9 mouse cellular contexts compared by ENCODE assay signal in genomic region chr14:7801831-7802230, GRCm38 (mm10). TPM values are rescaled to one million over a fixed set of nuclear protein-coding genes. Genes with fewer than 3 reads are reported as not detected.
DNase-seq lines count a peak whose midpoint lies in the region; ATAC-seq and TF ChIP-seq lines count a peak whose summit lies in the region.
"Had no signal": no experiment of that assay in that cellular context is flagged by ENCODE, and none has a peak within 500 bp of the region (broad histone marks: within the 10 kb centered on the region; RNA-seq: fewer than 3 reads in every experiment).

No protein-coding gene starts in this region.

- H3K9me3 ChIP-seq in kidney, embryonic 15.5 days (replicated peaks) = 0 out of 2 replicates have a peak, but pooled peaks cover 5% of the 10 kb centered on the region
- H3K9me3 ChIP-seq in MEL (replicated peaks; ENCODE audit: insufficient read depth, low read length) = no peaks in the 10 kb centered on the region
- H3K9me3 ChIP-seq: limb, embryonic 12.5 days had no signal

- H3K36me3 ChIP-seq in kidney, embryonic 15.5 days = no peaks in the 10 kb centered on the region
- no peaks in the 10 kb centered on the region for H3K36me3 ChIP-seq in MEL (ENCODE audit: control insufficient read depth in 1 of 2, insufficient read depth in 2 of 2, low read length in 2 of 2)
- H3K36me3 ChIP-seq: limb, embryonic 12.5 days had no signal

- no peaks in the 10 kb centered on the region for H3K27me3 ChIP-seq in kidney, embryonic 15.5 days
- no peaks in the 10 kb centered on the region; a peak in 1 of 4 replicates for H3K27me3 ChIP-seq in MEL (ENCODE audit: control insufficient read depth in 1 of 2, insufficient read depth in 2 of 2, low read length in 2 of 2)
- H3K27me3 ChIP-seq: limb, embryonic 12.5 days had no signal

- WGBS in kidney, embryonic 15.5 days = 13% methylated on average over 4 of the region's 4 CpGs
- WGBS in lung, adult 2 months = 9% methylated on average over 4 of the region's 4 CpGs

- H3K4me1 ChIP-seq in kidney, embryonic 15.5 days = no peaks in the 10 kb centered on the region
- no peaks in the 10 kb centered on the region for H3K4me1 ChIP-seq in MEL (ENCODE audit: control insufficient read depth in 1 of 2, insufficient read depth in 2 of 2, low read length in 2 of 2)
- H3K4me1 ChIP-seq in lung, adult 2 months (ENCODE audit: control insufficient read depth, insufficient read depth, low read length) = no peaks in the 10 kb centered on the region
- H3K4me1 ChIP-seq: limb, embryonic 12.5 days had no signal

- no peak for TF ChIP-seq POLR2A in MEL (IDR thresholded peaks at IDR 0.05; ENCODE audit: control insufficient read depth in 1 of 2, insufficient read depth in 1 of 2, low read depth in 1 of 2, low read length in 2 of 2, poor library complexity in 1 of 2)
- no peak for TF ChIP-seq POLR2A in lung, adult 2 months (IDR thresholded peaks at IDR 0.05; ENCODE audit: borderline replicate concordance, extremely low read depth, low read depth, low read length)

- H3K4me3 ChIP-seq in kidney, embryonic 15.5 days (replicated peaks) = no peak overlapping the region
- H3K4me3 ChIP-seq in MEL (ENCODE audit: control insufficient read depth in 1 of 2, insufficient read depth in 1 of 2, low read depth in 2 of 2, low read length in 2 of 2) = no peak overlapping the region
- no peak overlapping the region for H3K4me3 ChIP-seq in lung, adult 2 months (replicated peaks; ENCODE audit: extremely low read depth, low read depth, low read length)
- H3K4me3 ChIP-seq: limb, embryonic 12.5 days had no signal

- no peak overlapping the region for H3K4me2 ChIP-seq in kidney, embryonic 15.5 days
- H3K4me2 ChIP-seq: limb, embryonic 12.5 days had no signal

- no peak overlapping the region for H3K9ac ChIP-seq in kidney, embryonic 15.5 days
- no peak overlapping the region for H3K9ac ChIP-seq in MEL (ENCODE audit: control insufficient read depth, low read depth, low read length, poor library complexity, severe bottlenecking)
- H3K9ac ChIP-seq: limb, embryonic 12.5 days had no signal

- ATAC-seq in kidney, embryonic 15.5 days (replicated peaks; ENCODE audit: low FRiP score) = no peak
- no peak for ATAC-seq in erythroid progenitor cell, adult 5-6 weeks (replicated peaks; ENCODE audit: low FRiP score, poor library complexity, severe bottlenecking)

- TF ChIP-seq CTCF in MEL (IDR thresholded peaks at IDR 0.05 in 2 of 3, conservative IDR thresholded peaks at IDR 0.05 in 1 of 3; ENCODE audit: control insufficient read depth in 1 of 3, insufficient read depth in 1 of 3, low read depth in 2 of 3, low read length in 3 of 3, poor library complexity in 1 of 3, severe bottlenecking in 1 of 3) = peak; percentile 19 to 51 (median 50); a peak in 4 of 6 replicates
- peak; percentile 59 for TF ChIP-seq CTCF in lung, adult 2 months (IDR thresholded peaks at IDR 0.05; ENCODE audit: insufficient read depth, low read length)

- TF ChIP-seq EP300 in MEL (IDR thresholded peaks at IDR 0.05; ENCODE audit: low read depth in 1 of 2, low read length in 2 of 2) = no peak

- peak; percentile 25 for DNase-seq in kidney, adult 11 months
- peak; percentile 64 for DNase-seq in CD4-positive, CD25-positive, alpha-beta regulatory T cell, adult 2 months (ENCODE audit: low read depth, low spot score)
- DNase-seq in MEL (ENCODE audit: low read depth, low spot score) = peak; percentile 23
- peak; percentile 65 for DNase-seq in embryo, embryonic 10.5 days (ENCODE audit: low spot score)
- DNase-seq in lung, adult 2 months = no peak
- peak; percentile 57 for DNase-seq in thymus, postnatal 14 days

- H3K27ac ChIP-seq in kidney, embryonic 15.5 days = no peak overlapping the region
- no peak overlapping the region for H3K27ac ChIP-seq in MEL (ENCODE audit: control insufficient read depth, low read depth, low read length)
- H3K27ac ChIP-seq: limb, embryonic 12.5 days had no signal

- peak; percentile 19 for TF ChIP-seq RAD21 in MEL (IDR thresholded peaks at IDR 0.05; ENCODE audit: low read depth, low read length)

- H3K79me2 ChIP-seq in MEL (ENCODE audit: control insufficient read depth, insufficient read depth, low read length, poor library complexity) = no peaks in the 10 kb centered on the region

TF ChIP-seq in MEL, 35 proteins besides CTCF, POLR2A, EP300 and RAD21:
- TF ChIP-seq ZKSCAN1 (IDR thresholded peaks at IDR 0.05; ENCODE audit: low read depth, low read length) (no peak), SMC3 (IDR thresholded peaks at IDR 0.05; ENCODE audit: low read depth, low read length) (peak; percentile 42), MAX (IDR thresholded peaks at IDR 0.05; ENCODE audit: low read length) (no peak)

RNA-seq across cellular contexts. Expression of gene Gm26661, which starts 10.4 kb away (rescaled TPM):
- not detected in 2 replicates for polyA plus RNA-seq in kidney, embryonic 15.5 days (2015; fragmentation: Nextera tagmentation; extraction: Ambion mirVana)
- not detected in 2 replicates for total RNA-seq in MEL (2012; rRNA removed)
- polyA plus RNA-seq in MEL (2012; ENCODE audit: insufficient read depth in 1 of 2, insufficient read length in 2 of 2, low read depth in 1 of 2, low replicate concordance in 2 of 2, missing spikeins in 1 of 2) = not detected
- polyA plus RNA-seq in lung, adult 2 months (2012; rRNA removed) = not detected in 2 replicates
- total RNA-seq in erythroid progenitor cell, adult 5-6 weeks (2015; ENCODE audit: low replicate concordance) = not detected in 2 replicates
- total RNA-seq in erythroid progenitor cell, adult 5-6 weeks (2017; ENCODE audit: low replicate concordance) = not detected in 2 replicates
- polyA plus RNA-seq: limb, embryonic 12.5 days had no signal

RNA-seq across cellular contexts. Expression of gene Flnb, which starts 15.9 kb away (rescaled TPM):
- polyA plus RNA-seq in kidney, embryonic 15.5 days (2015; fragmentation: Nextera tagmentation; extraction: Ambion mirVana) = 19.4 and 20.6 TPM in 2 replicates
- total RNA-seq in MEL (2012; rRNA removed) = 3.1 TPM in 2 replicates
- 1 to 10 TPM in 1 of 2 experiments, not detected in 1; 1.0 TPM for polyA plus RNA-seq in MEL (2012; ENCODE audit: insufficient read depth in 1 of 2, insufficient read length in 2 of 2, low read depth in 1 of 2, low replicate concordance in 2 of 2, missing spikeins in 1 of 2)
- 22.3 and 26.4 TPM in 2 replicates for polyA plus RNA-seq in lung, adult 2 months (2012; rRNA removed)
- 1.4 and 1.7 TPM in 2 replicates for total RNA-seq in erythroid progenitor cell, adult 5-6 weeks (2015; ENCODE audit: low replicate concordance)
- 0.64 and 1.2 TPM in 2 replicates for total RNA-seq in erythroid progenitor cell, adult 5-6 weeks (2017; ENCODE audit: low replicate concordance)
